8 mouse cellular contexts compared by ENCODE assay signal in the genomic region with DNA sequence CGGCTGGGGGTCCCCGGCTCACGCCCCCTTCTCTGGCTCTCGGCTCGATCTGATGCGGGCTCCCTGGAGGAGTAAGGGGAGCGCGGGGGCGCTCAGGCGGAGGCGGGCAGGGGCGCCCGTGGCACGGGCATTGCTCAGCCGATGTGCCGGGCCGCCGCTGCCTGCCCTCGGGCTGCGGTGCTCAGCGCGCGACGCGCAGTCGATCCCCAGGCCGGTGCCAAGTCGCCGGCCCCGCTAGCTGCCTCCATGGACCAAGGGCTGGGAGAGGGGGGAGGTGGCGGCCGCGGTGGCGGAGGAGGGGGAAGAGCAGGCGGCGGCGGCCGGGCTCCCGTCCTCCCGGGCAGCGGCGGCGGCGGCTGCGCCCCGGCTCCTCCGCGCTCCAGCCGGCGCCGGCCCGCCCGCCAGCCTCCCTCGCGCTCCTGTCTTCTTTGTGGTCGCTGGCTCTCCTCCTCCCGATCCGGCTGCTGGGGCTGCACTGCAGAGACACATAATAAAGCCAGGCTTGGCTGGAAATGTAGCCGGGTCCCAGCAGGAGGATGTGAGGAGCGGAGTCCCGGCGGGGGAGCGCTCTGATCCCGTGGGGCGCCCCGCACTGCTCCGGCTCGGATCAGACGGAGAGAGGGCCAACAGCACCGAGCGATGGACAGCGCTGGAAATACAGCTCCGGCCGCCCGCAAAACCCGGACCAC. TPM values are rescaled to one million over a fixed set of nuclear protein-coding genes. Genes with fewer than 3 reads are reported as not detected.
DNase-seq lines count a peak whose midpoint lies in the region; ATAC-seq and TF ChIP-seq lines count a peak whose summit lies in the region.

No protein-coding gene starts in this region.

- peak overlapping the region; percentile 90 for H3K4me3 ChIP-seq in embryonic facial prominence, embryonic 12.5 days
- peak overlapping the region; percentile 72 for H3K4me3 ChIP-seq in heart, adult 2 months
- peak overlapping the region; percentile 89 for H3K4me3 ChIP-seq in limb, embryonic 10.5 days
- peak overlapping the region; percentile 93 for H3K4me3 ChIP-seq in midbrain, embryonic 12.5 days
- H3K4me3 ChIP-seq in stomach, embryonic 14.5 days (ENCODE audit: low read depth, low read length): peak overlapping the region; percentile 81

- H3K9ac ChIP-seq in embryonic facial prominence, embryonic 12.5 days: peak overlapping the region; percentile 91
- peak overlapping the region; percentile 92 for H3K9ac ChIP-seq in heart, adult 2 months (ENCODE audit: low read depth, low read length)
- H3K9ac ChIP-seq in midbrain, embryonic 12.5 days (replicated peaks): peak overlapping the region; percentile 88
- peak overlapping the region; percentile 96 for H3K9ac ChIP-seq in stomach, embryonic 14.5 days (replicated peaks; ENCODE audit: low read depth, low read length)

- intact Hi-C loops in heart, adult 2 months (cut with DNase I): loop anchor here (2.0 to 5.0 kb wide), 5 partner anchors 52 to 245 kb away; no protein-coding TSS in a partner anchor

- no peaks in the 10 kb centered on the region for H3K36me3 ChIP-seq in embryonic facial prominence, embryonic 12.5 days
- H3K36me3 ChIP-seq in heart, adult 2 months (ENCODE audit: control insufficient read depth, insufficient read depth, low read length): no peaks in the 10 kb centered on the region
- no peaks in the 10 kb centered on the region for H3K36me3 ChIP-seq in limb, embryonic 10.5 days
- no peaks in the 10 kb centered on the region for H3K36me3 ChIP-seq in midbrain, embryonic 12.5 days
- H3K36me3 ChIP-seq in stomach, embryonic 14.5 days (ENCODE audit: control insufficient read depth, insufficient read depth, low read length): no peaks in the 10 kb centered on the region

- DNase-seq in adrenal gland, postnatal 4 days (ENCODE audit: low spot score in 2 of 2): peak; percentile 50 to 66
- peak; percentile 84 for DNase-seq in heart, adult 2 months
- peak; percentile 75 for DNase-seq in kidney, adult 18-20 months
- peak; percentile 89 for DNase-seq in limb, embryonic 10.5 days (ENCODE audit: low spot score)

- H3K4me2 ChIP-seq in embryonic facial prominence, embryonic 12.5 days (replicated peaks): peak overlapping the region; percentile 93
- peak overlapping the region; percentile 89 for H3K4me2 ChIP-seq in midbrain, embryonic 12.5 days (replicated peaks)
- H3K4me2 ChIP-seq in stomach, embryonic 14.5 days (replicated peaks; ENCODE audit: low read depth, low read length): peak overlapping the region; percentile 83

- H3K4me1 ChIP-seq in embryonic facial prominence, embryonic 12.5 days: peaks cover 52% of the 10 kb centered on the region
- H3K4me1 ChIP-seq in heart, adult 2 months (ENCODE audit: control insufficient read depth, insufficient read depth, low read length): peaks cover 3% of the 10 kb centered on the region; the same call in 1 of the 2 replicates
- peaks cover 60% of the 10 kb centered on the region for H3K4me1 ChIP-seq in limb, embryonic 10.5 days
- H3K4me1 ChIP-seq in midbrain, embryonic 12.5 days: peaks cover 59% of the 10 kb centered on the region
- H3K4me1 ChIP-seq in stomach, embryonic 14.5 days (ENCODE audit: control insufficient read depth, insufficient read depth, low read length): peaks cover 22% of the 10 kb centered on the region

- no peaks in the 10 kb centered on the region for H3K9me3 ChIP-seq in embryonic facial prominence, embryonic 12.5 days
- H3K9me3 ChIP-seq in limb, embryonic 10.5 days (replicated peaks): no peaks in the 10 kb centered on the region
- no peaks in the 10 kb centered on the region for H3K9me3 ChIP-seq in midbrain, embryonic 12.5 days
- no peaks in the 10 kb centered on the region for H3K9me3 ChIP-seq in stomach, embryonic 14.5 days (ENCODE audit: control insufficient read depth, low read depth, low read length)

- TF ChIP-seq EP300 in heart, adult 2 months (IDR thresholded peaks at IDR 0.05; ENCODE audit: insufficient read depth, low read depth, low read length): no peak

- H3K27me3 ChIP-seq in embryonic facial prominence, embryonic 12.5 days: peaks cover 10% of the 10 kb centered on the region
- H3K27me3 ChIP-seq in heart, adult 2 months (ENCODE audit: control insufficient read depth, insufficient read depth, low read length): peaks cover 2% of the 10 kb centered on the region
- peaks cover 32% of the 10 kb centered on the region for H3K27me3 ChIP-seq in limb, embryonic 10.5 days (ENCODE audit: low read depth, poor library complexity, severe bottlenecking)
- peaks cover 36% of the 10 kb centered on the region for H3K27me3 ChIP-seq in midbrain, embryonic 12.5 days
- 0 out of 2 replicates have a peak, but pooled peaks cover 7% of the 10 kb centered on the region for H3K27me3 ChIP-seq in stomach, embryonic 14.5 days (ENCODE audit: control insufficient read depth, insufficient read depth, low read length)

- peak overlapping the region; percentile 99 for H3K27ac ChIP-seq in embryonic facial prominence, embryonic 12.5 days
- peak overlapping the region; percentile 67 for H3K27ac ChIP-seq in heart, adult 2 months
- H3K27ac ChIP-seq in limb, embryonic 10.5 days: peak overlapping the region; percentile 99
- H3K27ac ChIP-seq in midbrain, embryonic 12.5 days (replicated peaks): peak overlapping the region; percentile 99
- H3K27ac ChIP-seq in stomach, embryonic 14.5 days (ENCODE audit: low read length): peak overlapping the region; percentile 99

- peak; percentile 76 for ATAC-seq in embryonic facial prominence, embryonic 12.5 days (ENCODE audit: insufficient number of reproducible peaks, insufficient read depth, low FRiP score, low TSS enrichment)
- ATAC-seq in midbrain, embryonic 12.5 days (ENCODE audit: low FRiP score, low read depth): peak; percentile 74
- peak; percentile 69 for ATAC-seq in stomach, embryonic 14.5 days (ENCODE audit: insufficient number of reproducible peaks, insufficient read depth, low FRiP score, low read depth)
- no peak for ATAC-seq in inflammation-experienced regulatory T-cells, adult 6 months

- no peaks in the 10 kb centered on the region for H3K79me2 ChIP-seq in heart, adult 2 months (replicated peaks; ENCODE audit: control insufficient read depth, insufficient read depth, low read length)

- TF ChIP-seq CTCF in heart, adult 2 months (IDR thresholded peaks at IDR 0.05): peak; percentile 64

- under 1% methylated on average over 72 of the region's 76 CpGs for WGBS in embryonic facial prominence, embryonic 12.5 days
- WGBS in heart, adult 2 months: under 1% methylated on average over 67 of the region's 76 CpGs
- under 1% methylated on average over 76 of the region's 76 CpGs for WGBS in limb, embryonic 10.5 days
- WGBS in midbrain, embryonic 12.5 days: under 1% methylated on average over 56 of the region's 76 CpGs
- under 1% methylated on average over 65 of the region's 76 CpGs for WGBS in stomach, embryonic 14.5 days

- TF ChIP-seq POLR2A in heart, adult 2 months (IDR thresholded peaks at IDR 0.05; ENCODE audit: insufficient read depth, low read depth, low read length): 0 out of 2 replicates have a peak, but pooled peaks have one; percentile 15

RNA-seq across cellular contexts. Expression of a gene that starts 0.8 kb away (rescaled TPM):
- total RNA-seq in adrenal gland, postnatal 4 days (2021): 10 to 100 TPM; 39.4 to 41.8 TPM
- 33.5 and 36.5 TPM in 2 replicates for polyA plus RNA-seq in embryonic facial prominence, embryonic 12.5 days (2016; fragmentation: Nextera tagmentation; extraction: Ambion mirVana)
- 1 to 10 TPM; 4.8 to 5.3 TPM for total RNA-seq in heart, adult 2 months (2021)
- 4.3 and 7.3 TPM in 2 replicates for polyA plus RNA-seq in heart, adult 2 months (2012; rRNA removed)
- 23.6 and 29.4 TPM in 2 replicates for polyA plus RNA-seq in limb, embryonic 10.5 days (2016; fragmentation: Nextera tagmentation; extraction: Ambion mirVana)
- 47.9 and 60.8 TPM in 2 replicates for polyA plus RNA-seq in midbrain, embryonic 12.5 days (2016; fragmentation: Nextera tagmentation; extraction: Ambion mirVana)
- 13.6 and 15.3 TPM in 2 replicates for polyA plus RNA-seq in stomach, embryonic 14.5 days (2014; fragmentation: Nextera tagmentation; extraction: Ambion mirVana)
- polyA plus RNA-seq in inflammation-experienced regulatory T-cells, adult 6 months (2017; shearing (Covaris generic)): under 1 TPM in 1 of 3 experiments, not detected in 2; 0.42 TPM
